Mouse (Mus musculus): ENCODE results near the gene Pole. TPM values are rescaled to one million over a fixed set of nuclear protein-coding genes. Genes with fewer than 3 reads are reported as not detected.

Pole gene
- total and polyA plus RNA-seq, 2 experiments from 2014 or later, result 4.8 to 15.8 TPM

DNA sequence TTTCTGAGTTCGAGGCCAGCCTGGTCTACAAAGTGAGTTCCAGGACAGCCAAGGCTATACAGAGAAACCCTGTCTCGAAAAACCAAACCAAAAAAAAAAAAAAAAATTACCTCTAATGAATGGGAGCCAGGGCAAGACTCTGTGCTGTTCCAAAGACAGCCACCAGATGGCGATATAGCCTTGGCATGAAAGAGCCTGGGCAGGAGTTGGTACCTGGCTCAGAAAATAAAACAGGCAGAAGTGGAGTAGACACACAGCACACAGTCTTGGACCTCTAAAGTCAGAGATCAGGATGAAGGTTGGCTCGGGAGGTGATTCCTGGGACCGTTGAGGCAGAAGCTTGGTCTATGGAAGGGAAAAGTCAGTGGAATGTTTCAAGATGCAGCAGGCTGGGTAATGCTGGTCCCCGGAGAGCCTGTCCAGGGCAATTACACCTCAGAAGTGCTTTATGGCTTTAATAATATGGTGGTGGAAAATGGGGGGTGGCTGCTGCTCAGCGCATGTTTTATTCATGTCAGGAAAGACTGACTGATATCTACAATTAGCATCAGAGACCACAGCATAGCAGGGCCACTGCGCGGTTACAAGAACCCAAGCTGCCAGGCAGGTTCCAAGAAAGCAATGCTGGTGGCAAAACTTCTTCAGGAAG, 71.5 kb downstream of the Pole start:
- Histone ChIP-seq H3K36me3 (ENCODE audit: insufficient read depth, low read length) (no peaks in the 10 kb centered on the region), H3K9ac (replicated peaks; ENCODE audit: low read length) (no peak overlapping the region), H3K4me2 (ENCODE audit: low read depth, low read length) (no peak overlapping the region), H3K27ac (no peak overlapping the region), H3K4me1 (ENCODE audit: insufficient read depth, low read length) (no peaks in the 10 kb centered on the region), H3K9me3 (ENCODE audit: low read length) (no peaks in the 10 kb centered on the region), H3K4me3 (ENCODE audit: low read length) (no peak overlapping the region), H3K27me3 (ENCODE audit: insufficient read depth, low read length) (0 out of 2 replicates have a peak, but pooled peaks cover 4% of the 10 kb centered on the region)
- ATAC-seq (peak; percentile 60; the same call in 1 of the 2 replicates), DNase-seq (ENCODE audit: low spot score) (peak; percentile 93)
- peak; percentile 94 for TF ChIP-seq CTCF (IDR thresholded peaks at IDR 0.05; ENCODE audit: low read depth)
- 36% methylated on average over 9 of the region's 9 CpGs for WGBS

DNA sequence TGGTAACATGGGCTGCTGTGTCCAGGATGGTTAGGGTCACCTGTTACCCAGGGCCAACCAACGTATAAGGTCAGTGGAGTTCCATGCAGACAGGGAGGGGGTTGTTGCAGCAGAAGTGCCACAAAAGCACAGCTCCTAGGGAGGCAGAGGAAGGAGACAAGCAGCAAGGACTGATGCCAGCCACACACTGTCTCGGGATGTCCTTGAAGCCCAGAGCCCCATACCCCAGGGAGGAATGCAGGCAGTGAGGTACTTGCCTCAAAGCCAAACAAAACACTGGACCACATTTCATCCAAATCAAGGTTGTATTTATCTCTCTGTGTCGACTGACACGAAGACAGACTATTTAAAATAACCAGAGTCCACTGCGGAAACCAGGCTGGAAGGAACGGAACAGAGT, 75.4 kb downstream of the Pole start:
- 85% methylated on average over 6 of the region's 6 CpGs for WGBS
- no peaks in the 10 kb centered on the region; the same call in 1 of the 2 replicates for H3K4me1 ChIP-seq (ENCODE audit: insufficient read depth, low read length)
- no peak overlapping the region for H3K4me3 ChIP-seq (ENCODE audit: low read length)
- ATAC-seq (no peak), DNase-seq (ENCODE audit: low spot score) (no peak)
- H3K9ac ChIP-seq (replicated peaks; ENCODE audit: low read length), result no peak overlapping the region
- H3K27ac ChIP-seq, result no peak overlapping the region
- no peaks in the 10 kb centered on the region for H3K27me3 ChIP-seq (ENCODE audit: insufficient read depth, low read length)
- H3K4me2 ChIP-seq (ENCODE audit: low read depth, low read length), result no peak overlapping the region
- H3K9me3 ChIP-seq (ENCODE audit: low read length), result no peaks in the 10 kb centered on the region
- no peak for TF ChIP-seq CTCF (IDR thresholded peaks at IDR 0.05; ENCODE audit: low read depth)
- H3K36me3 ChIP-seq (ENCODE audit: insufficient read depth, low read length), result 0 out of 2 replicates have a peak, but pooled peaks cover 4% of the 10 kb centered on the region

DNA sequence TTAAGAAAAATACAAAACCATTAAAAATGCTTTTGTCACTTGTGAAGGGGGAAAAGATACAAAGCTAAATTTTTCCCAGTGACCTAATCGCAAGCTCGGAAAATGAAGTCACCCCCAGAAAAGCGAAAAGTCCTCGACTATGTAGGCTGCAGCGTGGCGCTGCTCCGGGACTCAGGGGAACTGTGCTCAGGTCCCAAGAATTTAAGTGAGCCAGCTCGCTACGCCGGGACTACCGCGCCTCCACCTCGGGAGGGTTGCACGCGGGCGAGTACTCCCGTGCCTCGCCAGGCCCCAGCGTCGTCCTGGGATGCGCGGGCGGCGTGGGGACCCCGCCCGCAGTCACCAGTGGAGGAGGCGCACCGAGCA, 76.7 kb downstream of the Pole start:
- WGBS, result 5% methylated on average over 23 of the region's 28 CpGs
- Histone ChIP-seq H3K9ac (replicated peaks; ENCODE audit: low read length) (peak overlapping the region; percentile 57), H3K27me3 (ENCODE audit: insufficient read depth, low read length) (no peaks in the 10 kb centered on the region), H3K9me3 (ENCODE audit: low read length) (no peaks in the 10 kb centered on the region), H3K36me3 (ENCODE audit: insufficient read depth, low read length) (peaks cover 9% of the 10 kb centered on the region; the same call in 1 of the 2 replicates), H3K4me3 (ENCODE audit: low read length) (peak overlapping the region; percentile 45), H3K4me2 (ENCODE audit: low read depth, low read length) (peak overlapping the region; percentile 67), H3K4me1 (ENCODE audit: insufficient read depth, low read length) (no peaks in the 10 kb centered on the region; the same call in 1 of the 2 replicates), H3K27ac (no peak overlapping the region)
- ATAC-seq, result no peak; the same call in 1 of the 2 replicates
- DNase-seq (ENCODE audit: low spot score), result no peak
- no peak for TF ChIP-seq CTCF (IDR thresholded peaks at IDR 0.05; ENCODE audit: low read depth)

DNA sequence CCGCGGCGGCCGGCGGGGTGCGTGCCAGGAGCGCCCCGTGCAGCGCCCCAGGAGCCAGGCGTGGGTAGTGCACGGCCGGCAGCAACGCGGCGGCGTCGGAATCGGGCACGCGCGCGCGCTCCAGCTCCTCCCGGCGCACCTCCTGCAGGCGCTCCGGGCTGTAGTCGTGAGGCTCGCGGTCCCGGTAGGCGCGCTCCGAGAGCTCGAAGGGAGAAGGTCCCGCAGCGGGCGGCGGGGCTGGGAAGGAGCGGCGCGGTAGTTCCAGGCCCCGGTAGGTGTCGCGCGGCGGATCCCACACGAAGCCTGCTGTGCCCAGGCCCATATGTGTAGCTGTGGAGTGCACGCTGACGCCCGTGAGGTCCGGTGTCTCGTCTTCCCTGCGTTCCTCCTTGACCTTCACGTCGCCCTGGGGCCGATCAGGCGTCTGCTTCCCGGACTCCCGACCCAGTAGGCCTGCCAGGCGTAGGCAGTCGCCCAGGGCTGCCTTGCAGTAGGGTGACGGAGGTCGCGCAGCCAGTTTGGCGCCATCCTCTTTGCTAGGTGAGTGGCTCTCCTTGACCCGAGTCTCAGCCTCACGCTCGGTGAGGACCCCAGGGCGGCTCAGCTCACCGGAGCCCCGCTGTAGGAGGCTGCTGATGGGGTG, 77.2 kb downstream of the Pole start:
- H3K27me3 ChIP-seq (ENCODE audit: insufficient read depth, low read length), result no peaks in the 10 kb centered on the region
- no peak; the same call in 1 of the 2 replicates for TF ChIP-seq CTCF (IDR thresholded peaks at IDR 0.05; ENCODE audit: low read depth)
- H3K9me3 ChIP-seq (ENCODE audit: low read length), result no peaks in the 10 kb centered on the region
- 4% methylated on average over 63 of the region's 72 CpGs for WGBS
- DNase-seq (ENCODE audit: low spot score) (peak; percentile 85), ATAC-seq (peak; percentile 87)
- peak overlapping the region; percentile 45 for H3K4me3 ChIP-seq (ENCODE audit: low read length)
- H3K4me2 ChIP-seq (ENCODE audit: low read depth, low read length), result peak overlapping the region; percentile 67
- H3K9ac ChIP-seq (replicated peaks; ENCODE audit: low read length), result peak overlapping the region; percentile 57
- H3K27ac ChIP-seq, result peak overlapping the region; percentile 48; the same call in 1 of the 2 replicates
- no peaks in the 10 kb centered on the region; the same call in 1 of the 2 replicates for H3K4me1 ChIP-seq (ENCODE audit: insufficient read depth, low read length)
- peaks cover 9% of the 10 kb centered on the region; the same call in 1 of the 2 replicates for H3K36me3 ChIP-seq (ENCODE audit: insufficient read depth, low read length)

- WGBS, result 49% methylated on average over 11 of the region's 11 CpGs
- peak overlapping the region; percentile 48; the same call in 1 of the 2 replicates for H3K27ac ChIP-seq
Measured at GRCm38 (mm10) chr5:110363822-110364545, 77.9 kb downstream of the Pole start.

DNA sequence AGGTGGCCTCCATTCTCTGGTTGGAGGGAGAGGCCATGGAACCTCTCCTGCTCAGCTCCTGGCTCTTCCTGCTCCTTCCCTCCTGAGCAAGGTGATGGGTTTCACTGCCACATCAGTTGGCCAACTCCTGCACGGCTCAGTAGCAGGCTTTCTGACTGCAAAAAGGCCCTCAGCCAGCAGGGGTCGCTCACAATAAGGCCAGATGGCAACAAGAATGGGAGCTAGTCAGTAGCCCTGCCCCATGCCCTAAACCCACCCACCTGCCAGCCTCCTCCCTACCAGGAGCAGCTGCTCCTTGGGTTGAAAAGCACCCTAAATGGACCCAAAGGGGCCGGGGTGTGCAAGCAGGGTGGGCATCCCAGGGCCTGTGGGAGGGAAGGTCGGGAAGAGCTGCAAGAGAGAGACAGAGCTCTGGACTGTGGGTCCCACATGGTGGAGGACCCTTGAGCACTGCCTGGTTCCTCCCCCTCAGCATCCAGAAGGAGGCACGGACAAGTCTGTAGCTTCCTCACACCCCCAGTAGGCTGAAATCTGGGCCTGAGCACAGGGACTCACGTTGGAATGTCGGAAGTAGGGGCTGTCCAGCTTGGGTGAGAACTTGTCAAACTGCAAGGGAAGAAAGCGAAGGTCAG, 90.8 kb downstream of the Pole start:
- Histone ChIP-seq H3K36me3 (ENCODE audit: insufficient read depth, low read length) (peaks cover 33% of the 10 kb centered on the region), H3K4me1 (ENCODE audit: insufficient read depth, low read length) (no peaks in the 10 kb centered on the region), H3K4me2 (ENCODE audit: low read depth, low read length) (no peak overlapping the region)

More at GRCm38 (mm10) chr5:110363822-110364545, 77.9 kb downstream of the Pole start:
- DNase-seq (ENCODE audit: low spot score) (peak; percentile 48), ATAC-seq (no peak)
- Histone ChIP-seq H3K4me2 (ENCODE audit: low read depth, low read length) (peak overlapping the region; percentile 67), H3K36me3 (ENCODE audit: insufficient read depth, low read length) (peaks cover 9% of the 10 kb centered on the region; the same call in 1 of the 2 replicates), H3K9me3 (ENCODE audit: low read length) (no peaks in the 10 kb centered on the region), H3K9ac (replicated peaks; ENCODE audit: low read length) (peak overlapping the region; percentile 57), H3K27me3 (ENCODE audit: insufficient read depth, low read length) (no peaks in the 10 kb centered on the region), H3K4me1 (ENCODE audit: insufficient read depth, low read length) (no peaks in the 10 kb centered on the region; the same call in 1 of the 2 replicates), H3K4me3 (ENCODE audit: low read length) (peak overlapping the region; percentile 45)
- peak; percentile 20; the same call in 1 of the 2 replicates for TF ChIP-seq CTCF (IDR thresholded peaks at IDR 0.05; ENCODE audit: low read depth)

More for the DNA sequence above, 90.8 kb downstream of the Pole start:
- Histone ChIP-seq H3K27me3 (ENCODE audit: insufficient read depth, low read length) (no peaks in the 10 kb centered on the region), H3K9ac (replicated peaks; ENCODE audit: low read length) (no peak overlapping the region), H3K9me3 (ENCODE audit: low read length) (no peaks in the 10 kb centered on the region), H3K27ac (no peak overlapping the region), H3K4me3 (ENCODE audit: low read length) (no peak overlapping the region)
- DNase-seq (ENCODE audit: low spot score) (peak; percentile 78), ATAC-seq (peak; percentile 60)
- peak; percentile 86 for TF ChIP-seq CTCF (IDR thresholded peaks at IDR 0.05; ENCODE audit: low read depth)
- WGBS, result 57% methylated on average over 8 of the region's 8 CpGs
